Comparison of ENCODE assay signal across 9 mouse cellular contexts in the genomic region with DNA sequence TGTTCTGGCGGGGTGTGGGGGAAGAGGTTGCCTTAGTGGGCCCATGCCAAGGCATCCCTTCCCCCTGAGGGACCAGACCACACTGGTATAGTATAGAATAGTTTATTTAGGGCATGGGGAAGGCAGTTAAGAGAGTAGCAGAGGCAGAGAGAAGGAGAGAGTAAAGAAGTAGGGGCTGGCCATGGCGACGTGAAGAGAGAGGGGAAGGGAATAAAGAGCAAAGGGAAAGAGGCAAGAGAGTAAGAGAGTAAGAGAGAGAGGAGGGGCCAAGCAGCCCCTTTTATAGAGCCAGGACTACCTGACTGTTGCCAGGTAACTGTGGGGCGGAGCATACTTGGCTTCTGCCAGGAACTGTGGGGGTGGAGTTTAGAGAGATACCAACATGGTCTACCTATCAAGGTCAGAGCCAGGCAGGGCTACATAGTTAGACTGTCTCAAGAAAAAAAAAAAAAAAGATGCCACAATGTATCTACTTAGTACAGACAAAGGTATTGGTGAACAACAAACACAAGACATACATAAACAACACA. TPM values are rescaled to one million over a fixed set of nuclear protein-coding genes. Genes with fewer than 3 reads are reported as not detected.
DNase-seq lines count a peak whose midpoint lies in the region; ATAC-seq and TF ChIP-seq lines count a peak whose summit lies in the region.
"Had no signal": no experiment of that assay in that cellular context is flagged by ENCODE, and none has a peak within 500 bp of the region (broad histone marks: within the 10 kb centered on the region; RNA-seq: fewer than 3 reads in every experiment).

No protein-coding gene starts in this region.

- H3K9ac ChIP-seq in hindbrain, postnatal 0 days (replicated peaks; ENCODE audit: low read length), result no peak overlapping the region
- no peak overlapping the region for H3K9ac ChIP-seq in liver, embryonic 11.5 days (ENCODE audit: low read depth, low read length)

- peaks cover 31% of the 10 kb centered on the region for H3K36me3 ChIP-seq in E14TG2a.4 (ENCODE audit: insufficient read depth, low read length)
- peaks cover 14% of the 10 kb centered on the region for H3K36me3 ChIP-seq in hindbrain, postnatal 0 days (ENCODE audit: insufficient read depth, low read length)
- peaks cover 16% of the 10 kb centered on the region for H3K36me3 ChIP-seq in liver, embryonic 11.5 days (ENCODE audit: control insufficient read depth, insufficient read depth, low read length)

- H3K27me3 ChIP-seq in E14TG2a.4 (ENCODE audit: insufficient read depth, low read length), result no peaks in the 10 kb centered on the region
- no peaks in the 10 kb centered on the region for H3K27me3 ChIP-seq in hindbrain, postnatal 0 days (ENCODE audit: insufficient read depth, low read length)
- no peaks in the 10 kb centered on the region for H3K27me3 ChIP-seq in liver, embryonic 11.5 days (replicated peaks; ENCODE audit: control insufficient read depth, insufficient read depth, low read length)

- H3K4me3 ChIP-seq in E14TG2a.4 (replicated peaks; ENCODE audit: low read length), result peak overlapping the region; percentile 98
- no peak overlapping the region; the same call in 1 of the 2 replicates for H3K4me3 ChIP-seq in hindbrain, postnatal 0 days (ENCODE audit: low read length)
- no peak overlapping the region for H3K4me3 ChIP-seq in liver, embryonic 11.5 days (ENCODE audit: low read depth, low read length)

- DNase-seq in cerebellum, adult 9-11 months, result peak; percentile 57
- DNase-seq in cerebellum, adult 18-20 months, result no peak
- DNase-seq in hindbrain, postnatal 0 days (ENCODE audit: low spot score), result no peak
- no peak for DNase-seq in liver, embryonic 11.5 days (ENCODE audit: low spot score)
- no peak for DNase-seq in thymus, postnatal 4 days
- DNase-seq in layer of hippocampus, postnatal 25 days (ENCODE audit: extremely low spot score in 1 of 2, low spot score in 1 of 2), result no peak
- DNase-seq in lung, postnatal 25 days (ENCODE audit: low spot score), result no peak
- DNase-seq: heart, postnatal 14 days had no signal

- no peak overlapping the region for H3K4me2 ChIP-seq in hindbrain, postnatal 0 days (ENCODE audit: low read depth, low read length)
- no peak overlapping the region; the same call in 1 of the 2 replicates for H3K4me2 ChIP-seq in liver, embryonic 11.5 days

- ATAC-seq in hindbrain, postnatal 0 days, result peak; percentile 11; the same call in 1 of the 2 replicates
- peak; percentile 44; the same call in 1 of the 2 replicates for ATAC-seq in liver, embryonic 11.5 days (replicated peaks; ENCODE audit: low FRiP score)

- H3K27ac ChIP-seq in hindbrain, postnatal 0 days, result 0 out of 2 replicates have a peak overlapping the region, but pooled peaks have one; percentile 26
- H3K27ac ChIP-seq in liver, embryonic 11.5 days (ENCODE audit: low read depth, low read length), result no peak overlapping the region

- TF ChIP-seq CTCF in E14TG2a.4 (conservative IDR thresholded peaks at IDR 0.05; ENCODE audit: low read length), result no peak
- no peak for TF ChIP-seq CTCF in hindbrain, postnatal 0 days (IDR thresholded peaks at IDR 0.05; ENCODE audit: low read depth)

- peaks cover 44% of the 10 kb centered on the region for H3K4me1 ChIP-seq in E14TG2a.4 (replicated peaks; ENCODE audit: low read depth, low read length)
- no peaks in the 10 kb centered on the region for H3K4me1 ChIP-seq in hindbrain, postnatal 0 days (ENCODE audit: insufficient read depth, low read length)
- peaks cover 2% of the 10 kb centered on the region; the same call in 1 of the 2 replicates for H3K4me1 ChIP-seq in liver, embryonic 11.5 days (replicated peaks; ENCODE audit: control insufficient read depth, insufficient read depth, low read length)

- WGBS in hindbrain, postnatal 0 days, result 81% methylated on average over 4 of the region's 4 CpGs
- 72% methylated on average over 4 of the region's 4 CpGs for WGBS in liver, embryonic 11.5 days

- no peaks in the 10 kb centered on the region for H3K9me3 ChIP-seq in E14TG2a.4 (ENCODE audit: low read length)
- no peaks in the 10 kb centered on the region for H3K9me3 ChIP-seq in hindbrain, postnatal 0 days (ENCODE audit: low read length)
- H3K9me3 ChIP-seq in liver, embryonic 11.5 days (ENCODE audit: control insufficient read depth, low read length), result no peaks in the 10 kb centered on the region

RNA-seq across cellular contexts. Expression of a gene that starts 7.7 kb away (rescaled TPM):
- total RNA-seq in hindbrain, postnatal 0 days (2014; rRNA removed), result 66.7 and 66.8 TPM in 2 replicates
- 42.9 and 44.0 TPM in 2 replicates for polyA plus RNA-seq in hindbrain, postnatal 0 days (2015; fragmentation: Nextera tagmentation; extraction: Ambion mirVana)
- polyA plus RNA-seq in liver, embryonic 11.5 days (2014; fragmentation: Nextera tagmentation; extraction: Ambion mirVana), result 16.0 and 16.4 TPM in 2 replicates
- total RNA-seq in layer of hippocampus, postnatal 25 days (2021), result 10 to 100 TPM; 26.0 to 26.7 TPM

RNA-seq across cellular contexts. Expression of a gene that starts 18.5 kb away (rescaled TPM):
- 59.3 and 66.7 TPM in 2 replicates for total RNA-seq in hindbrain, postnatal 0 days (2014; rRNA removed)
- polyA plus RNA-seq in hindbrain, postnatal 0 days (2015; fragmentation: Nextera tagmentation; extraction: Ambion mirVana), result 105 and 117 TPM in 2 replicates
- polyA plus RNA-seq in liver, embryonic 11.5 days (2014; fragmentation: Nextera tagmentation; extraction: Ambion mirVana), result 58.7 and 61.9 TPM in 2 replicates
- total RNA-seq in layer of hippocampus, postnatal 25 days (2021), result 100 to 1,000 TPM; 132 to 143 TPM

RNA-seq across cellular contexts. Expression of a gene that starts 21.1 kb away (rescaled TPM):
- total RNA-seq in hindbrain, postnatal 0 days (2014; rRNA removed), result 60.2 and 87.5 TPM in 2 replicates
- 38.8 and 38.9 TPM in 2 replicates for polyA plus RNA-seq in hindbrain, postnatal 0 days (2015; fragmentation: Nextera tagmentation; extraction: Ambion mirVana)
- 18.7 and 25.3 TPM in 2 replicates for polyA plus RNA-seq in liver, embryonic 11.5 days (2014; fragmentation: Nextera tagmentation; extraction: Ambion mirVana)
- total RNA-seq in layer of hippocampus, postnatal 25 days (2021), result 10 to 100 TPM; 66.4 to 87.5 TPM

RNA-seq across cellular contexts. Expression of a gene that starts 30.8 kb away (rescaled TPM):
- 70.3 and 76.2 TPM in 2 replicates for total RNA-seq in hindbrain, postnatal 0 days (2014; rRNA removed)
- polyA plus RNA-seq in hindbrain, postnatal 0 days (2015; fragmentation: Nextera tagmentation; extraction: Ambion mirVana), result 105 and 115 TPM in 2 replicates
- 35.8 and 36.2 TPM in 2 replicates for polyA plus RNA-seq in liver, embryonic 11.5 days (2014; fragmentation: Nextera tagmentation; extraction: Ambion mirVana)
- 10 to 100 TPM; 47.9 to 49.0 TPM for total RNA-seq in layer of hippocampus, postnatal 25 days (2021)

RNA-seq across cellular contexts. Expression of a gene that starts 42.8 kb away (rescaled TPM):
- 17.9 and 18.7 TPM in 2 replicates for total RNA-seq in hindbrain, postnatal 0 days (2014; rRNA removed)
- 19.9 and 23.4 TPM in 2 replicates for polyA plus RNA-seq in hindbrain, postnatal 0 days (2015; fragmentation: Nextera tagmentation; extraction: Ambion mirVana)
- polyA plus RNA-seq in liver, embryonic 11.5 days (2014; fragmentation: Nextera tagmentation; extraction: Ambion mirVana), result 51.5 and 54.0 TPM in 2 replicates
- 10 to 100 TPM; 41.6 to 55.5 TPM for total RNA-seq in layer of hippocampus, postnatal 25 days (2021)
